Mouse (Mus musculus): ENCODE measurements around the gene Taf1d. TPM values are rescaled to one million over a fixed set of nuclear protein-coding genes. Genes with fewer than 3 reads are reported as not detected.
"Not testable (repeated sequence)": the region's sequence is repeated elsewhere in the genome, so short reads cannot be mapped to it uniquely, and the experiment has no call there.

Taf1d gene
- polyA plus RNA-seq, 1 experiment from 2014 or later: 44.7 TPM

DNA sequence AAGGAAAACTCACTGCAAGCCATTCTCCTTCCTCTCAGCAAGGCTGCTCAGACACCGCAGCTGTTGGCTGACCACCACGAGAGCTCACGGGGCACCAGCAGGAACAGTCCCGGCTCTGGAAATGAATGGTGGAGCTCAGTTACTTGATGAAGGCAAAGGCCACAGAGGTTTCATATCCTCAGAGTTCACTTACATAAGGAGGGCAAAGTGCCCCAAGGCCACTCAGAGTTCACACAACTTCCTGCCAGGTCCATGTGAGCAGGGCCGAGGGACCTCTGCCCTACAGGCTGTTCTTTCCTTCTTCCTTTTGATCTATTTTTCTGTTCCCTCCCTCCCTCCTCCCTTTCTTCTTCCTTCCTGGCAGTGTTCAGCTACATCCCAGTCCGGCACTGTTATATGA is 4.6 kb upstream of the Taf1d start:
- H3K4me1 ChIP-seq (ENCODE audit: control insufficient read depth, insufficient read depth, low read length): peaks cover 2% of the 10 kb centered on the region; the same call in 1 of the 2 replicates
- ATAC-seq: no peak
- 63% methylated on average over 6 of the region's 6 CpGs for WGBS
- 0 out of 2 replicates have a peak, but pooled peaks cover under 1% of the 10 kb centered on the region for H3K36me3 ChIP-seq (ENCODE audit: control insufficient read depth, insufficient read depth, low read length)
- no peak overlapping the region for H3K4me2 ChIP-seq (ENCODE audit: low read length)
- no peaks in the 10 kb centered on the region for H3K9me3 ChIP-seq (replicated peaks; ENCODE audit: control insufficient read depth, low read length, poor library complexity, severe bottlenecking)
- H3K27ac ChIP-seq (ENCODE audit: low read length): peak overlapping the region; percentile 1; the same call in 1 of the 2 replicates
- no peak overlapping the region for H3K4me3 ChIP-seq (ENCODE audit: low read depth, low read length)
- H3K27me3 ChIP-seq (ENCODE audit: control insufficient read depth, insufficient read depth, low read depth, low read length): no peaks in the 10 kb centered on the region
- H3K9ac ChIP-seq (ENCODE audit: low read depth, low read length): no peak overlapping the region

DNA sequence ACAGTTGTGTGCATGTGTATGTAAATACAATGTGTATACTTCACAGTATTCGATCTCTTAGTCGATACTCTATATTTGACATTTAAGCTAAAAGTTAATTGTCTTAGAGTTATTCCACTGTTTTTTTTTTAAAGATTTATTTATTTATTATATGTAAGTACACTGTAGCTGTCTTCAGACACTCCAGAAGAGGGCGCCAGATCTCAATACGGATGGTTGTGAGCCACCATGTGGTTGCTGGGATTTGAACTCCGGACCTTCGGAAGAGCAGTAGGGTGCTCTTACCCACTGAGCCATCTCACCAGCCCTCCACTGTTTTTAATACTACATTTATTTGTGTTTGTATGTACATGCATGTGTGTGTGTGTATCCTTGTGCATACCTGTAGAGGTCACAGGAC is 4.0 kb upstream of the Taf1d start:
- ATAC-seq; H3K36me3 ChIP-seq (ENCODE audit: control insufficient read depth, insufficient read depth, low read length); H3K27ac ChIP-seq (ENCODE audit: low read length); H3K4me3 ChIP-seq (ENCODE audit: low read depth, low read length); H3K27me3 ChIP-seq (ENCODE audit: control insufficient read depth, insufficient read depth, low read depth, low read length); H3K9me3 ChIP-seq (replicated peaks; ENCODE audit: control insufficient read depth, low read length, poor library complexity, severe bottlenecking); H3K4me2 ChIP-seq (ENCODE audit: low read length); H3K9ac ChIP-seq (ENCODE audit: low read depth, low read length); H3K4me1 ChIP-seq (ENCODE audit: control insufficient read depth, insufficient read depth, low read length): not testable (repeated sequence)
- WGBS: 82% methylated on average over 6 of the region's 6 CpGs

DNA sequence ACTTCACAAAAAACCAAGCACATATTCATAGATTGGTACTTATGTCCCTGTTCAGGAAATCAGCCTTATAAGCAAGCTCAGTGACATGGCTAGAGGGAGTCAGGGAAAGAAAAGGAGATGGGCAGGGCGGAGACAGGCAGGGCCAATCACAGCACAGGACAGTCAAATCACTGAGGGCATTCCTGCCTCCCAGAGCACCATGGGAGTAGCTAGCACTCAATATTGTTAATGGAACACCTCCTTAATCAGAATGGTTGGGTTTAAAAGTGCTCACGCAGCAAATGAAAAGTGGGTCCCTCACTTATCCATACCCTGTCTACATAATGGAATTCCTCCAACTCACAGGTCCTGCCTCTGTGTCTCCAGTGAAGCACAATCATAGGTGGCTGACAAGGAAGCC is 3.1 kb upstream of the Taf1d start:
- Histone ChIP-seq H3K4me2 (ENCODE audit: low read length) (no peak overlapping the region), H3K9me3 (replicated peaks; ENCODE audit: control insufficient read depth, low read length, poor library complexity, severe bottlenecking) (no peaks in the 10 kb centered on the region), H3K27ac (ENCODE audit: low read length) (no peak overlapping the region), H3K9ac (ENCODE audit: low read depth, low read length) (no peak overlapping the region), H3K27me3 (ENCODE audit: control insufficient read depth, insufficient read depth, low read depth, low read length) (no peaks in the 10 kb centered on the region), H3K36me3 (ENCODE audit: control insufficient read depth, insufficient read depth, low read length) (no peaks in the 10 kb centered on the region), H3K4me3 (ENCODE audit: low read depth, low read length) (no peak overlapping the region), H3K4me1 (ENCODE audit: control insufficient read depth, insufficient read depth, low read length) (peaks cover 15% of the 10 kb centered on the region)
- 79% methylated on average over 2 of the region's 2 CpGs for WGBS
- ATAC-seq: no peak

DNA sequence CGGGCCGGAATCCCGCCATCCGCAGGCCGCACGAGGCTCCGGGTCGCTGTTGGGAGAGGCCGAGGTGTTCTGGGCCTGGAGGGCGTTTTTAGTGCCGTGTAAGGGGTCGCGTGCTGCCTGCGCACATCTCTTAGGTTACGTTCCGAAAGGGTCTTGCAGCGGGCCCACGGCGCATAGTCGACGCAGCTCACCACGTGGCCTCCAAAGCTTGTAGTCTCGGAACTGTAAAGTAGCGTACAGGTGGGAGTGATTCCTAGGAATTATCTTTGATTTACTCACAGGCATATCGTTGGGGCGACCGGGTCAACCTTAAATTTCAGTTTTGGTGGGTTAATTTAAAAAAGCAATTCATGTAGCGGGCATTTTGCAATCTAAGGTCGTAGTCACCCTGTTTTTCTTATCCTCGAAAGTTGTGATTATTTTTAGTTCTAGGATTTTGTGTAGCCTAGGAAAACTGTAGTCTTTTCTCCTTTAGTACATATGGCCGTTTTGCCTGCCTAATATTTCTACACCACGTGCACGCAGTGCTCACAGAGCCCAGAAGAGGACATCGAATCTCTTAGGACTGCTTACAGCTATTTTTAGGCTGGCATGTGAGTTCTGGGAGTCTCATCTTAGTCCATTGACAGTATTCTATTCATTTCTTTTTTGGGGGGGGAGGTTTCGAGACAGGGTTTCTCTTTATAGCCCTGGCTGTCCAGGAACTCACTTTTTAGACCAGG is 545 bp downstream of the Taf1d start, which contains the start of gene 4931406C07Rik:
Gene 4931406C07Rik, minus strand, starts transcription at position 51 of the 722 bp plus-strand sequence.
- peak within 1 kb of the TSS; percentile 94 for H3K4me3 ChIP-seq (ENCODE audit: low read depth, low read length)
- peak within 1 kb of the TSS; percentile 78 for H3K4me2 ChIP-seq (ENCODE audit: low read length)
- peaks cover 8% of the 10 kb centered on the region; the same call in 1 of the 2 replicates for H3K36me3 ChIP-seq (ENCODE audit: control insufficient read depth, insufficient read depth, low read length)
- peaks cover 25% of the 10 kb centered on the region for H3K4me1 ChIP-seq (ENCODE audit: control insufficient read depth, insufficient read depth, low read length)
- peak within 1 kb of the TSS; percentile 91 for H3K27ac ChIP-seq (ENCODE audit: low read length)
- ATAC-seq: peak; percentile 91
- under 1% methylated on average over 35 of the region's 35 CpGs for WGBS
- H3K27me3 ChIP-seq (ENCODE audit: control insufficient read depth, insufficient read depth, low read depth, low read length): no peaks in the 10 kb centered on the region
- H3K9ac ChIP-seq (ENCODE audit: low read depth, low read length): peak within 1 kb of the TSS; percentile 98
- no peaks in the 10 kb centered on the region for H3K9me3 ChIP-seq (replicated peaks; ENCODE audit: control insufficient read depth, low read length, poor library complexity, severe bottlenecking)

DNA sequence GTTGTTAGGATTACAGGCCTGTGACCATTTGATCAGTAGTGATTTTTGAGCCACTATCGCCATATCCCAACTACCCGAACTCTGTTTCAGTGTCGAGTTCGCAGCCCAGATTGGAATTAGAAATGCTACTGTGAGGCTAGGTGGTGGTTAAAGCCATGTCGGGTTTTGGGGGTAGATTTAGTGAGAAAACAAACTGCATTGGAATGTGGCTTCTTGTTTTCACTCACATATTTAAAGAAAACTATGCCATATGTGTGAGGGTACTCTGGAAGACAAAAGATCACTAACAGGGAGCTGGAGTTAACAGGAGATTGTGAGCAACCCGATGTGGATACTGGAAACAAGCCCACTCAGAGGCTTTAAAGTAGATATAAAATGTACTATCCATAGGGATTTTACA is 1.2 kb downstream of the Taf1d start:
- H3K27me3 ChIP-seq (ENCODE audit: control insufficient read depth, insufficient read depth, low read depth, low read length): no peaks in the 10 kb centered on the region
- no peaks in the 10 kb centered on the region for H3K9me3 ChIP-seq (replicated peaks; ENCODE audit: control insufficient read depth, low read length, poor library complexity, severe bottlenecking)
- no peak overlapping the region for H3K27ac ChIP-seq (ENCODE audit: low read length)
- WGBS: 12% methylated on average over 6 of the region's 6 CpGs
- H3K9ac ChIP-seq (ENCODE audit: low read depth, low read length): peak overlapping the region; percentile 98
- peaks cover 13% of the 10 kb centered on the region for H3K36me3 ChIP-seq (ENCODE audit: control insufficient read depth, insufficient read depth, low read length)
- no peak for ATAC-seq
- H3K4me2 ChIP-seq (ENCODE audit: low read length): peak overlapping the region; percentile 78
- H3K4me1 ChIP-seq (ENCODE audit: control insufficient read depth, insufficient read depth, low read length): peaks cover 25% of the 10 kb centered on the region
- H3K4me3 ChIP-seq (ENCODE audit: low read depth, low read length): peak overlapping the region; percentile 94

DNA sequence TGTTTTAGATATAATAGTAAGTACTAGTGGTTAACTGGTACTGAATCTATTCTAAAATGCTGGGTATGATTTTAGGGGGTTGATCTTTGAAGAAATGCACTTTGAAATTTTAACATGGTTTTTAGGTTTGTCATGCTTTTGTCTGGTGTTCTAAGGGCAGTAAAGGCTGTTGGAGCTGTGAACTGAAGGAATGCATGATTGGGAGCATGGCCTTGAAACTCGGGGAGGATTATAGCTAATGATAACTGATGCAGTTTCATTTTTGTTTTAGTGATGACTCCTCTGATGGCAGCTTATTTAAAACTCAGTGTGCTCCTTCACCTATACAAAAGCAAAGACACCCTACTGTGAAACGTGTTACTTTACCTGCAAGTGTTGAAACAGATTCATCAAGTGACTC is 2.2 kb downstream of the Taf1d start:
- ATAC-seq: no peak
- Histone ChIP-seq H3K9ac (ENCODE audit: low read depth, low read length) (no peak overlapping the region), H3K4me2 (ENCODE audit: low read length) (no peak overlapping the region), H3K36me3 (ENCODE audit: control insufficient read depth, insufficient read depth, low read length) (peaks cover 19% of the 10 kb centered on the region), H3K4me3 (ENCODE audit: low read depth, low read length) (no peak overlapping the region), H3K4me1 (ENCODE audit: control insufficient read depth, insufficient read depth, low read length) (peaks cover 25% of the 10 kb centered on the region), H3K27me3 (ENCODE audit: control insufficient read depth, insufficient read depth, low read depth, low read length) (no peaks in the 10 kb centered on the region), H3K9me3 (replicated peaks; ENCODE audit: control insufficient read depth, low read length, poor library complexity, severe bottlenecking) (no peaks in the 10 kb centered on the region), H3K27ac (ENCODE audit: low read length) (no peak overlapping the region)
- 51% methylated on average over 2 of the region's 2 CpGs for WGBS

DNA sequence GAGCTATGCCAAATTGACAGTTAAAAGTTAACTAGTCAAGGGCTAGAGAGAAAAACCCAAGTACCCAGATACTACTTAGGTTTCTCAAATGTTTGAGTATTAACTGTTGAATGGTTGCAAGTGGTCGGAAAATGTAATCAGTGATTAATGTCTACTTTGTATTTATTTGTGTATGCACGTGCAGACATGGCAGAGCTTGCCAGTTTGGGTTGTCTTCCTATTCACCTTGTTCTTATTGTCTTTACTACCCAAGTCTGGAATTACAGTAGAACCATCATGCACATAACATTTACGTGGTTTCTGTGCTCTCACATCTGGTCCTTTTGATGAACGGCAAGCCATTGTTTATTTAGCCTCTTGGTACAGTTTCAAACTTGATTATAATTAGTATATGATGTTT is 3.4 kb downstream of the Taf1d start:
- H3K4me2 ChIP-seq (ENCODE audit: low read length): no peak overlapping the region
- no peaks in the 10 kb centered on the region for H3K9me3 ChIP-seq (replicated peaks; ENCODE audit: control insufficient read depth, low read length, poor library complexity, severe bottlenecking)
- no peak for ATAC-seq
- H3K9ac ChIP-seq (ENCODE audit: low read depth, low read length): no peak overlapping the region
- H3K4me1 ChIP-seq (ENCODE audit: control insufficient read depth, insufficient read depth, low read length): peaks cover 25% of the 10 kb centered on the region
- H3K36me3 ChIP-seq (ENCODE audit: control insufficient read depth, insufficient read depth, low read length): peaks cover 30% of the 10 kb centered on the region
- H3K27me3 ChIP-seq (ENCODE audit: control insufficient read depth, insufficient read depth, low read depth, low read length): no peaks in the 10 kb centered on the region
- no peak overlapping the region for H3K4me3 ChIP-seq (ENCODE audit: low read depth, low read length)
- H3K27ac ChIP-seq (ENCODE audit: low read length): no peak overlapping the region
- 85% methylated on average over 4 of the region's 4 CpGs for WGBS

DNA sequence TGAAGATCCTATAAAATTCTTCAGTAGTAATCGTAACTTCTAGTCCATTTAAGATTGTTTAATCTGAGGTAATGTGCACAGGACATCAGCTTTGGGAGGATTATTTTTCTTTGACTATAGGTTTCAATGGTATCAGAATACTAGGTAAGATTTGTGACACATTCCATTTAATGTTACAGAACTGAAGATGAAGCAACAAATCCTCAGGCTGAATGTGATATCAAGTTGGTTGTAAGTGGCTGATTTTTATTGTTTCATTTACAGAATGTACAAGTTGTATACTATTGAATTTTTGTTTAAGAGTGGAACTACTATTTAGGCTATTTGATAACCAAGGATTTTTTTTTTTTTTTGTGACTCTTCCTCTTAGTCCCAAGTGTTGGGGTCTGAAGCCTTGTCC is 4.2 kb downstream of the Taf1d start:
- no peak for ATAC-seq
- WGBS: 93% methylated on average over 1 of the region's 1 CpGs
- H3K27me3 ChIP-seq (ENCODE audit: control insufficient read depth, insufficient read depth, low read depth, low read length): no peaks in the 10 kb centered on the region
- H3K4me2 ChIP-seq (ENCODE audit: low read length): no peak overlapping the region
- H3K9me3 ChIP-seq (replicated peaks; ENCODE audit: control insufficient read depth, low read length, poor library complexity, severe bottlenecking): no peaks in the 10 kb centered on the region
- H3K9ac ChIP-seq (ENCODE audit: low read depth, low read length): no peak overlapping the region
- H3K4me1 ChIP-seq (ENCODE audit: control insufficient read depth, insufficient read depth, low read length): peaks cover 25% of the 10 kb centered on the region
- H3K4me3 ChIP-seq (ENCODE audit: low read depth, low read length): no peak overlapping the region
- peaks cover 37% of the 10 kb centered on the region for H3K36me3 ChIP-seq (ENCODE audit: control insufficient read depth, insufficient read depth, low read length)
- H3K27ac ChIP-seq (ENCODE audit: low read length): no peak overlapping the region

DNA sequence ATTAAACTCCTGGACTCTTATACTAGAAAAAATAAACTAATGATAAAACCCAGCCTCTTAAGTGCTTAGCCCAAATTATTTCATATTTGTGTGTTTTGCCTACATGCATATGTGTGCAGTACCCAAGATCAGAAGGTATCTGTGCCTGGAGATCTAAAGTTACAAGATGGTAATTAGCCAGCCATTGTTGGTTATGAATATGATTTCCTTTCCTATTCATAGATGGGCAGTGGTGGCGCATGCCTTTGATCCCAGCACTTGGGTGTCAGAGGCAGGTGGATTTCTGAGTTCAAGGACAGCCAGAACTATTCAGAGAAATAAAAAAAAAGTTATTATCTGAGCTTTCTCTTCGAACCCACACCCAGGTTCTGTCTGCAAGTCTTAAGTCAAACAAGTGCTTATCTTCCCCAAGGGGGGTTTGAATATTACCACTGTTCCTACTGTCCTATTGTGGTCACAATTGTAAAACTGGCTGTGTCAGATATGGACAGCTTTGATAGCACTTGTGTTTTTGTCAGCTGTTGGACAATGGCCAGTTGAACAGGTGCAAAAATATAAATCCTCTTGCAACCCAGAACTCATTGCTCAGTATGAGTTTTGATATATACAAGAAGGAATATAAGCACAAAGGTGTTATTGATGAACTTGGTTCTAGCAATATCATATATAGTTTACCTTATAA is 6.2 kb downstream of the Taf1d start:
- Histone ChIP-seq H3K9ac (ENCODE audit: low read depth, low read length) (no peak overlapping the region), H3K9me3 (replicated peaks; ENCODE audit: control insufficient read depth, low read length, poor library complexity, severe bottlenecking) (no peaks in the 10 kb centered on the region), H3K4me2 (ENCODE audit: low read length) (no peak overlapping the region), H3K27ac (ENCODE audit: low read length) (no peak overlapping the region), H3K4me1 (ENCODE audit: control insufficient read depth, insufficient read depth, low read length) (peaks cover 17% of the 10 kb centered on the region), H3K36me3 (ENCODE audit: control insufficient read depth, insufficient read depth, low read length) (peaks cover 46% of the 10 kb centered on the region), H3K4me3 (ENCODE audit: low read depth, low read length) (no peak overlapping the region), H3K27me3 (ENCODE audit: control insufficient read depth, insufficient read depth, low read depth, low read length) (no peaks in the 10 kb centered on the region)
- 89% methylated on average over 2 of the region's 2 CpGs for WGBS
- no peak for ATAC-seq

Measured in midbrain, embryonic 16.5 days (tissue).